In genomic region chr4:35156751-35157611, GRCm38 (mm10) we compare ENCODE assay signal across 8 mouse cellular contexts. TPM values are rescaled to one million over a fixed set of nuclear protein-coding genes. Genes with fewer than 3 reads are reported as not detected.
A peak's percentile ranks its signal among the peaks of the same experiment; 100 is the strongest.
DNase-seq lines count a peak whose midpoint lies in the region; ATAC-seq and TF ChIP-seq lines count a peak whose summit lies in the region.

TSS of gene Mob3b (minus strand) at chr4:35157484.

- peak; percentile 41; the same call in 1 of the 2 replicates for TF ChIP-seq POLR2A in bone marrow, adult 2 months (IDR thresholded peaks at IDR 0.05; ENCODE audit: borderline replicate concordance, control insufficient read depth, low read depth, low read length)
- TF ChIP-seq POLR2A in embryonic fibroblast, embryonic 13.5 days (IDR thresholded peaks at IDR 0.05; ENCODE audit: low read depth, low read length), result no peak

- under 1% methylated on average over 50 of the region's 50 CpGs for WGBS in bone marrow, adult 2 months
- WGBS in heart, embryonic 11.5 days (ENCODE audit: insufficient replicate concordance), result under 1% methylated on average over 50 of the region's 50 CpGs
- under 1% methylated on average over 50 of the region's 50 CpGs for WGBS in kidney, embryonic 15.5 days

- H3K9ac ChIP-seq in heart, embryonic 11.5 days (ENCODE audit: low read depth, low read length), result peak within 1 kb of the TSS; percentile 76
- peak within 1 kb of the TSS; percentile 76 for H3K9ac ChIP-seq in kidney, embryonic 15.5 days

- H3K4me3 ChIP-seq in bone marrow, adult 2 months (replicated peaks; ENCODE audit: control insufficient read depth, low read depth, low read length), result peak within 1 kb of the TSS; percentile 75
- peak within 1 kb of the TSS; percentile 55 for H3K4me3 ChIP-seq in embryonic fibroblast, embryonic 13.5 days (ENCODE audit: insufficient read depth, low read length)
- H3K4me3 ChIP-seq in heart, embryonic 11.5 days (ENCODE audit: low read depth, low read length), result peak within 1 kb of the TSS; percentile 63
- H3K4me3 ChIP-seq in kidney, embryonic 15.5 days (replicated peaks), result peak within 1 kb of the TSS; percentile 68

- no peaks in the 10 kb centered on the region; the same call in 1 of the 2 replicates for H3K27me3 ChIP-seq in heart, embryonic 11.5 days (ENCODE audit: control insufficient read depth, insufficient read depth, low read length)
- H3K27me3 ChIP-seq in kidney, embryonic 15.5 days, result 0 out of 2 replicates have a peak, but pooled peaks cover 6% of the 10 kb centered on the region

- DNase-seq in 3134 (ENCODE audit: extremely low read depth, insufficient read length, low spot score) (peak; percentile 82), liver (peak; percentile 83)
- peak; percentile 68 to 78 for DNase-seq in monocyte, adult 2 months (ENCODE audit: low read depth in 1 of 2, low spot score in 2 of 2)
- DNase-seq in spleen, postnatal 14 days (ENCODE audit: low spot score in 2 of 2), result peak; percentile 69 to 81

- H3K4me2 ChIP-seq in heart, embryonic 11.5 days, result peak within 1 kb of the TSS; percentile 94
- H3K4me2 ChIP-seq in kidney, embryonic 15.5 days, result peak within 1 kb of the TSS; percentile 94

- H3K4me1 ChIP-seq in bone marrow, adult 2 months (ENCODE audit: control insufficient read depth, insufficient read depth, low read length), result no peaks in the 10 kb centered on the region; the same call in 1 of the 2 replicates
- peaks cover 4% of the 10 kb centered on the region; the same call in 1 of the 2 replicates for H3K4me1 ChIP-seq in embryonic fibroblast, embryonic 13.5 days (ENCODE audit: control insufficient read depth, insufficient read depth, low read length)
- no peaks in the 10 kb centered on the region for H3K4me1 ChIP-seq in heart, embryonic 11.5 days (ENCODE audit: control insufficient read depth, insufficient read depth, low read length)
- peaks cover 20% of the 10 kb centered on the region for H3K4me1 ChIP-seq in kidney, embryonic 15.5 days

- no peaks in the 10 kb centered on the region for H3K36me3 ChIP-seq in heart, embryonic 11.5 days (ENCODE audit: control insufficient read depth, insufficient read depth, low read length)
- no peaks in the 10 kb centered on the region for H3K36me3 ChIP-seq in kidney, embryonic 15.5 days

- ATAC-seq in heart, embryonic 11.5 days (replicated peaks; ENCODE audit: insufficient number of reproducible peaks, low FRiP score, low TSS enrichment), result peak; percentile 67
- ATAC-seq in kidney, embryonic 15.5 days (replicated peaks; ENCODE audit: low FRiP score), result peak; percentile 85

- H3K9me3 ChIP-seq in heart, embryonic 11.5 days (replicated peaks; ENCODE audit: control insufficient read depth, low read length), result no peaks in the 10 kb centered on the region
- H3K9me3 ChIP-seq in kidney, embryonic 15.5 days (replicated peaks), result no peaks in the 10 kb centered on the region

- peak within 1 kb of the TSS; percentile 42; the same call in 1 of the 2 replicates for H3K27ac ChIP-seq in bone marrow, adult 2 months (ENCODE audit: control insufficient read depth, insufficient read depth, low read depth, low read length, poor library complexity)
- H3K27ac ChIP-seq in embryonic fibroblast, embryonic 13.5 days (ENCODE audit: insufficient read depth, low read length), result no peak within 1 kb of the TSS
- no peak within 1 kb of the TSS for H3K27ac ChIP-seq in heart, embryonic 11.5 days (ENCODE audit: low read depth, low read length)
- H3K27ac ChIP-seq in kidney, embryonic 15.5 days, result peak within 1 kb of the TSS; percentile 88

- TF ChIP-seq CTCF in bone marrow, adult 2 months (IDR thresholded peaks at IDR 0.05; ENCODE audit: control insufficient read depth, insufficient read depth, low read length), result peak; percentile 72
- TF ChIP-seq CTCF in embryonic fibroblast, embryonic 13.5 days (IDR thresholded peaks at IDR 0.05; ENCODE audit: borderline replicate concordance, insufficient read depth, low read length), result peak; percentile 57

RNA-seq across cellular contexts. Expression of gene Mob3b, which starts in this region (rescaled TPM):
- 1.0 and 2.2 TPM in 2 replicates for polyA plus RNA-seq in bone marrow, adult 2 months (2011; ENCODE audit: insufficient read depth, insufficient read length, low replicate concordance, missing spikeins)
- 0.43 and 1.6 TPM in 2 replicates for polyA plus RNA-seq in embryonic fibroblast, embryonic 13.5 days (2011; ENCODE audit: insufficient read length, low read depth, missing spikeins)
- polyA plus RNA-seq in heart, embryonic 11.5 days (2014; fragmentation: Nextera tagmentation; extraction: Ambion mirVana), result 2.7 and 3.4 TPM in 2 replicates
- 14.7 and 15.4 TPM in 2 replicates for polyA plus RNA-seq in kidney, embryonic 15.5 days (2015; fragmentation: Nextera tagmentation; extraction: Ambion mirVana)

Comparison
In these comparisons a context has a peak if more than half of its experiments do, and no peak if none do; other contexts are left out.
1. H3K27ac ChIP-seq: peak in bone marrow, adult 2 months (single experiment) and kidney, embryonic 15.5 days (single experiment); none in embryonic fibroblast, embryonic 13.5 days (single experiment) and heart, embryonic 11.5 days (single experiment).
2. Peak in every context shown above with its lines, with median percentiles within 50 percentile points of each other: DNase-seq and H3K4me3 ChIP-seq.